Mouse (Mus musculus) embryonic facial prominence, embryonic 12.5 days (tissue): Measurements from ENCODE around the gene Pclo. TPM values are rescaled to one million over a fixed set of nuclear protein-coding genes. Genes with fewer than 3 reads are reported as not detected.
"Not testable (repeated sequence)": the region's sequence is repeated elsewhere in the genome, so short reads cannot be mapped to it uniquely, and the experiment has no call there.

Source experiments
- ATAC-seq: fragments of 200-750 bp; cut with Nextera tagmentation; 2 replicates; pipeline ENCODE4 v1.8.0; 2017; ENCODE audit not compliant: insufficient number of reproducible peaks, insufficient read depth, low FRiP score, low TSS enrichment
- H3K27ac ChIP-seq: fragments of 300-500 bp; sonication (generic); 2 replicates; pipeline ENCODE4 v1.5.1; 2016; ENCODE audit warnings: mild to moderate bottlenecking
- H3K27me3 ChIP-seq: fragments of 300-500 bp; sonication (generic); 2 replicates; pipeline ENCODE4 v1.6.1; 2016; ENCODE audit warnings: mild to moderate bottlenecking, moderate library complexity
- H3K36me3 ChIP-seq: fragments of 300-500 bp; sonication (generic); 2 replicates; pipeline ENCODE4 v1.6.1; 2016; ENCODE audit warnings: mild to moderate bottlenecking
- H3K4me1 ChIP-seq: fragments of 300-500 bp; sonication (generic); 2 replicates; pipeline ENCODE4 v1.6.1; 2016
- H3K4me2 ChIP-seq: fragments of 300-500 bp; sonication (generic); replicated peaks from 2 replicates; pipeline ENCODE4 v1.6.1; 2016; ENCODE audit warnings: mild to moderate bottlenecking, moderate library complexity
- H3K4me3 ChIP-seq: fragments of 300-500 bp; sonication (generic); 2 replicates; pipeline ENCODE4 v1.5.1; 2016; ENCODE audit warnings: mild to moderate bottlenecking
- H3K9ac ChIP-seq: fragments of 300-500 bp; sonication (generic); 2 replicates; pipeline ENCODE4 v1.6.1; 2016; ENCODE audit warnings: mild to moderate bottlenecking, moderate library complexity
- H3K9me3 ChIP-seq: fragments of 300-500 bp; sonication (generic); 2 replicates; pipeline ENCODE4 v1.6.1; 2016; ENCODE audit warnings: mild to moderate bottlenecking, moderate library complexity
- WGBS: fragments of 180-500 bp; shearing (Covaris S2); methylation state at CpG from one replicate; pipeline ENCODE4 v1.1.7; 2016; 5-methylcytosine and 5-hydroxymethylcytosine counted together
- polyA plus RNA-seq: library from polyadenylated mRNA; unstranded; fragments of >200 nt; fragmentation: Nextera tagmentation; extraction: Ambion mirVana; gene quantifications from 2 replicates; pipeline ENCODE4 v1.2.1, GENCODE M21; 2016

The Pclo gene
- polyA plus RNA-seq, 1 experiment from 2014 or later = 1.00 TPM

- Histone ChIP-seq H3K27ac (no peak overlapping the region), H3K4me3 (no peak overlapping the region), H3K9ac (no peak overlapping the region), H3K27me3 (no peaks in the 10 kb centered on the region), H3K4me2 (no peak overlapping the region), H3K4me1 (no peaks in the 10 kb centered on the region), H3K36me3 (no peaks in the 10 kb centered on the region), H3K9me3 (no peaks in the 10 kb centered on the region)
- no peak for ATAC-seq
- 74% methylated on average over 4 of the region's 4 CpGs for WGBS
Observed at GRCm38 (mm10) chr5:14834155-14834991, 319.7 kb downstream of the Pclo start.

GRCm38 (mm10) chr5:14853650-14854049 is 338.9 kb downstream of the Pclo start:
- Histone ChIP-seq H3K36me3 (no peaks in the 10 kb centered on the region), H3K9me3 (no peaks in the 10 kb centered on the region), H3K27ac (no peak overlapping the region), H3K9ac (no peak overlapping the region), H3K4me1 (no peaks in the 10 kb centered on the region), H3K27me3 (no peaks in the 10 kb centered on the region), H3K4me3 (no peak overlapping the region), H3K4me2 (no peak overlapping the region)
- no peak for ATAC-seq

GRCm38 (mm10) chr5:14885291-14885690 is 370.6 kb downstream of the Pclo start:
- H3K27ac ChIP-seq, H3K4me3 ChIP-seq, H3K4me1 ChIP-seq, ATAC-seq, H3K36me3 ChIP-seq, H3K27me3 ChIP-seq, H3K9me3 ChIP-seq, H3K9ac ChIP-seq, H3K4me2 ChIP-seq: not testable (repeated sequence)
- 79% methylated on average over 2 of the region's 2 CpGs for WGBS

GRCm38 (mm10) chr5:14892242-14892641 is 377.5 kb downstream of the Pclo start:
- Histone ChIP-seq H3K27me3 (no peaks in the 10 kb centered on the region), H3K4me2 (no peak overlapping the region), H3K4me3 (no peak overlapping the region), H3K9me3 (0 out of 2 replicates have a peak, but pooled peaks cover 5% of the 10 kb centered on the region), H3K27ac (no peak overlapping the region), H3K4me1 (no peaks in the 10 kb centered on the region), H3K9ac (no peak overlapping the region), H3K36me3 (no peaks in the 10 kb centered on the region)
- ATAC-seq = no peak
- 71% methylated on average over 3 of the region's 3 CpGs for WGBS

- H3K27ac ChIP-seq, H3K4me2 ChIP-seq, H3K4me3 ChIP-seq, H3K36me3 ChIP-seq, ATAC-seq, H3K9me3 ChIP-seq, H3K9ac ChIP-seq, H3K27me3 ChIP-seq, H3K4me1 ChIP-seq: not testable (repeated sequence)
- 17% methylated on average over 3 of the region's 3 CpGs for WGBS
Observed at GRCm38 (mm10) chr5:14903539-14903938, 388.8 kb downstream of the Pclo start.
